Mouse (Mus musculus): ENCODE measurements around the gene Fut8. TPM values are rescaled to one million over a fixed set of nuclear protein-coding genes. Genes with fewer than 3 reads are reported as not detected.
"Not testable (repeated sequence)": the region's sequence is repeated elsewhere in the genome, so short reads cannot be mapped to it uniquely, and the experiment has no call there.

Fut8 gene
- total RNA-seq, 2 experiments from 2014 or later: 79.3 to 83.6 TPM

- no peak for DNase-seq (ENCODE audit: extremely low spot score in 1 of 2, low spot score in 1 of 2)
Measured at GRCm38 (mm10) chr12:77220616-77221015, 17.3 kb upstream of the Fut8 start.

- DNase-seq (ENCODE audit: extremely low spot score in 1 of 2, low spot score in 1 of 2): no peak
Measured at GRCm38 (mm10) chr12:77222272-77222874, 15.6 kb upstream of the Fut8 start.

DNA sequence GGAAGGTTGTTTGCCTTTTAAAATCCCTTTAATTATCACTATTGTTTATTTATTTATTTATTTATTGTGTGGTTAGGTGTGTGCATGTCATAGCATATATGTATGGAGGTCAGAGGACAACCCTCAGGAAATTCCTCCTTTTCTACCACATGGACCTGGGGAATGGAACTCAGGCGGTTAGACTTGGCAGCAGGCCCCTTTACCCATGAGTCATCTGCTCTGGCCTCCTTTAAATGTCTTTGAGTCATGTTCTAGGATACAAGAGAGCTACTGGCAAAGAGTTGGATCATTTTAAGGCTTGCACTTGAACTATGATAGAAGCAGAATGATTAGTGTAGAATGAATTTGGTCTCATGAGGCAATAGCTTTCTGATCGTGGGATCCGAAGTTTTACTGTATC lies 14.3 kb upstream of the Fut8 start:
- no peak for DNase-seq (ENCODE audit: extremely low spot score in 1 of 2, low spot score in 1 of 2)

DNA sequence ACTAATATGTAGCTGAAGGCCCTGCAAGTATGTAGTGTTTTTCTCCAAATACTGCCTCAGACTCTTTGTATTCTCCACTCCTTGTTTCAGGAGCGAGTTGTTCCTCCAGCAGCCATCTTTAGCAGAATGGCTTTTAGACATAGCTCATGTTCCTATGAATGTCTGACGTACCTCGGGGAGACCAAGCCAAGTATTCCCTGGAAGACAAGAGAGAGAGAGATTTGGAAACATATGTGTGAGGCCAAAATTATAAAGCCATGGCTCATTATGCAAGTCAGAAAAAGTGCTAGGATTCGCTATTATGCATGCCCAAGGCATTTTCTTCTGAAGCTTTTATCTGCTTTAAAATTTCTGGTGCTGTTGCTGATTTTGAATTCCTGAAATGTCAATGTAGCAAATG lies 13.8 kb upstream of the Fut8 start:
- DNase-seq (ENCODE audit: extremely low spot score in 1 of 2, low spot score in 1 of 2): no peak

DNA sequence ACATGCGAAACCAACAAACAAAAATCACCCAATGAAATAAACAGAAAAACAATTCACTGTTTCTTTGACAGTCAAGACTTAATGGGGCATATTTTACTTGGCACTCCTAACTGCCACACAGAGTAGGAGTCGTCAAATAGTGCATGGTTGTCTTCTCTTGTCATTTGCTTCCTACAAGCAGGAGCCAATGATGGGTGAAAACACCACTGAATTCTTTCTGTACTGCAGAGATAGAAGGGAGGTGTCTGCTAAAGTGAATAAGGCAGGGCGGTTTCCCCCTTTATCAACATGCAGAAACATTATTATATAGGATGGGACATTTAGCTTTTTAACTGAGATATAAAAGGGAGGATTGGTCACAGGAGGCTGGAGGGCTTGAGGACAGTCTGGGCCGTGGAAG lies 13.0 kb upstream of the Fut8 start:
- DNase-seq (ENCODE audit: extremely low spot score in 1 of 2, low spot score in 1 of 2): no peak

GRCm38 (mm10) chr12:77225727-77226126 lies 12.2 kb upstream of the Fut8 start:
- no peak for DNase-seq (ENCODE audit: extremely low spot score in 1 of 2, low spot score in 1 of 2)

DNA sequence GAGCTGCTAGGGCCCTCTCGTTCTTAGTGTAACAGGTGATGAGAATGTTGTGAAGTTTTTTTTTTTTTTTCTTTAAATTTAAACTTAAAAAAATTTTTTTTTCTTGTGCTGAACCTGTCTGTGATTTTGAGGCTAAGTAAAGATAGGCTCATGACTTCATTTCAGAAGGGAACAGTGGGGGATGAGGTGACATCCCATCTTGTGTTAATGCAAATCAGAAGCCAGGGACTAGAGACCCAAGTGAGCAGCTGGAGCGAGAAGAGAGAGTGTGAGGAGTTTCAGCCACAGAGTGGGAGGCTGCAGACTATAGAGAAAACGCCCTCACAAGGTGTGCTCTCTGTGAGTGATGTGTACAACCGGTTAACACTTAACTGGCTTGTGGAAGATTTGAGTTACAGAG lies 2.0 kb upstream of the Fut8 start:
- no peak for DNase-seq (ENCODE audit: extremely low spot score in 1 of 2, low spot score in 1 of 2)

DNA sequence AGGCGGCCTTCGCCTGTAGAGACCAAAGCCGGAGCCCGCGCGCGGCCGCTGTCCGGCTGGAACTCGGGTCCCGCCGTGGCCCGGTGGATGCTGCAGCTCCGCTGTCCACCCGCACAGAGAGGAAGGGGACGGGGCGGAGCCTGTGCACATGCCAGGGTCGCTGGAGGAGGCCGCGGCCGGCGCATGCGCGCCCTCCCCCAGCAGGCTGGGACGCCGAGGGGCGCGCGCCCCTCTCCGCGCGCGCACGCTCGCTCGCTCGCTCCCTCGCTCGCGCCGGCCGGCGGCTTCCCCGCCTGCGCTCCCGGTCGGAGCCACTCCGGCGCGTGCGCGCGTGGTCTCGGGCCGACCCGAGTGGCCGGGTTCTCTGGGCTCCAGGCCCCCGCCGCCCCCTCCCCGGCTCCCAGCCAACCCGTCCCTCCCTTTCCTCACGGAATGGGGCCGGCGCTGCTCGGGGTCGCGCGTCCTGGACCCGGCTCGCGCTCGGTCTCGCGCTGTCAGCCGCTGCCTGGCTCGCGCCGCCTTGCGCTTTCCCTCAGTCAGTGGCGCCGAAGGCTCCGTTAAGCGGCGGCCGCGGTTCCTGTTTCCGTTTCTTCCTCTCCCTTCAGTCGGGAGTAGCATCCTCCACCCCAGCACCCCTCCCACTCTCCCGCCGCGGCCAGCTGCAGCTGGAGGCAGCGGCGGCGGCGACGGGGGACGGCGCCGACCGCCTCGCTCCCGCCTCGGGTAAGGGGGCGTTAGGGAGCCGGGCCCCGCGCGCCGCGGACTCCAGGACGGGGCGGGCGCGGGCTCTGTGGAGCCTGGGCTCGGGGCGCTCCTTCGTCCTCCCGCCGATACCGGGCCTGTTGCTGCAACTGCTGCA lies 835 bp downstream of the Fut8 start:
- peak; percentile 82 to 88 for DNase-seq (ENCODE audit: extremely low spot score in 1 of 2, low spot score in 1 of 2)

GRCm38 (mm10) chr12:77239390-77240061 lies 1.6 kb downstream of the Fut8 start:
- peak; percentile 31 to 53 for DNase-seq (ENCODE audit: extremely low spot score in 1 of 2, low spot score in 1 of 2)

- no peak for DNase-seq (ENCODE audit: extremely low spot score in 1 of 2, low spot score in 1 of 2)
Measured at GRCm38 (mm10) chr12:77240372-77240771, 2.4 kb downstream of the Fut8 start.

GRCm38 (mm10) chr12:77240839-77241238 lies 2.9 kb downstream of the Fut8 start:
- DNase-seq (ENCODE audit: extremely low spot score in 1 of 2, low spot score in 1 of 2): peak in 1 of 2 experiments; percentile 13

- no peak for DNase-seq (ENCODE audit: extremely low spot score in 1 of 2, low spot score in 1 of 2)
Measured at GRCm38 (mm10) chr12:77262650-77263049, 24.7 kb downstream of the Fut8 start.

DNA sequence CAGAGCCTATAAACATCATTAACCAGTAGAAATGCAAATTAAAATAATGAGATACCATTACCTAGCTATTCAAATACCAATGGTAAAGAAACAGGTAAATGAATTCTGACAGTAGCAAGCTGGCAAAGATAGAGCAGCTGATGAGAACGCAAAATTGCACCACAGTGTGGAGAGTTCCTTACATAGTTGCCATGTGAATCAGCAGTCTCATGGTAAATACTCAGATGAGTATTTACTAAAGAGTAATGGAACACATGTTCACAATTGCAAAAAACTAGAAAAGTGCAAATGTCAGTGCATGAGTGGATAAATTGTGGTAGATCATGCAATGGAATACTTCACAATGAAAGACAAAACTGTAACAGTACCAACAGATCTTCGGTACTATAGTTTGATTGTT lies 25.9 kb downstream of the Fut8 start:
- DNase-seq (ENCODE audit: extremely low spot score in 1 of 2, low spot score in 1 of 2): no peak

DNA sequence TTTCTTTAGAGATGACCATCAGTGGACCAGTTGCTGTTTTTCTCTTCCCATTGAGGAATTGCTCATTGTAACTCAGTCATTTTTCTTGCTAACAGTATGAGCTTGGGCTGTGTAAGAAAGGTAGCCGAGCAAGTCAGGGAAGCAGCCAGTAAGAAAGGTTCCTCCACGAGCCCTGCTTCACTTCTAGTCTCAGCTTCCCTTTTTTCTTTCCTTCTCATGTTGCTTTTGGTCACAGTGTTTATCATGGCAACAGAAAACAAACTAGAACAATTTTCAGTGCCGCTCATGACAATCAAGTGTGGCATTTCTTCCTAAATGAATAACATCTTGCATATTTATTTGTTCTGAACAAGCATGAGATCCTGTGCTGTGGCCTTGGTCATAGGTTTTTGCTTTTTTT lies 32.8 kb downstream of the Fut8 start:
- no peak for DNase-seq (ENCODE audit: extremely low spot score in 1 of 2, low spot score in 1 of 2)

GRCm38 (mm10) chr12:77288507-77288906 lies 50.6 kb downstream of the Fut8 start:
- no peak for DNase-seq (ENCODE audit: extremely low spot score in 1 of 2, low spot score in 1 of 2)

GRCm38 (mm10) chr12:77291017-77291416 lies 53.1 kb downstream of the Fut8 start:
- DNase-seq (ENCODE audit: extremely low spot score in 1 of 2, low spot score in 1 of 2): no peak

GRCm38 (mm10) chr12:77291864-77292263 lies 53.9 kb downstream of the Fut8 start:
- not testable (repeated sequence) for DNase-seq (ENCODE audit: extremely low spot score in 1 of 2, low spot score in 1 of 2)

DNA sequence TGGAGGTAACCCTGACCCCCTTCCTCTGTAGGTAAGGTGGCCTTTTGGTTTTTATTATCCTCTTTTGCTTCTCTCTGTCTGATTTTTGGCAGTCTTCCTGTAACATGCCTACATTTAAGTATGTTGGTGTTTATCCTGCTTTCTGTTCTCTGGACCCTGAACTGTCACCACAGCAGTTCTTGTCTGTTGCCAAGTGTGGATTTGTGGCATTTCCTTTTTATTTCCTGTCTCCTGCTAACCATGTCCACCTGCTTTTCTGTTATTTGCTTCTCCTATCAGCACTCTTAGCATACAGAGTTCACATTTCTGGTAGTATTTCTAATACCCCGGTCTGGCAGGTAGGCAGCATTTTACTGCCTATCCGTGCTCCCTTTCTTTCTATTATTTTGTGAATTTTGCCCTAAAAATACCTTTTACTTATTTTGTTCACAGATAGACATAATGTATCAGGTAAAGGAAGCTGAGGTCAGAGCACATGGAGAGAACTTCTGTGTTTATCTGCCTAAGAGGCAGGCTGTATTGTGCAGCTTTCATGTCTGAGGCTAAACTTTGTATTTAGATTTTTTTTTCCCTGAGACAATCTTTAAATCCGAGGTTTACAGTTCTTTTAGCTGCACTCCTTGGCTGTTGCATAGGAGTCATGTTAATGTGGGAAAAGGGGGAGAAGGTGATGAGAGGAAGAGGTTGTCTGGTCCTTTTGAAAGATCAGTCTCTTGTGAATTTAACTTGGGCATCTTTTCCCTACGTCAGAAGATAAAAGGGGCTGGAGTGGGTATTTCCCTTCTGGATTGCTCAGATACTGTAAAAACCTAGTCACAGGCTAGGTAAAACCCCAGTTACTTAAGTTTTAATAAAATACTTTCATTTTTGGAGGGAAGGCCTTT lies 54.7 kb downstream of the Fut8 start:
- no peak for DNase-seq (ENCODE audit: extremely low spot score in 1 of 2, low spot score in 1 of 2)

DNA sequence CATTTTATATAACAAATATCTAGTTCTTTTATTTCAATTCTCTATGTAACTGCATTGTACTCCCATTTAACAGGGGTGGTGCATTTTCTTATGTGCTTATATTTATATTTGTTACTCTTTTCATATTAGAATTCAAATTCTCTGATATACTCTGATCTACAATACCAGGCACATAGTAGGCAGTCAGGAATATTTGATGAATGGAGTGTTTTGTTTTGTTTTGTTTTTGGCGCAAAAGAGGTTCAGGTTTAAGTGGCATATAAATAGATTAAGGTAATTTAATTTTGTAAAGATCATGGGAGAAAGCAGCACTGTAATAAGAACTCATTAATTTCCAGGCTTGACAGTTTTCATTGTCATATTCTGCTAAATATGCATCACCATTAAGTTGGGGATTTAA lies 58.2 kb downstream of the Fut8 start:
- DNase-seq (ENCODE audit: extremely low spot score in 1 of 2, low spot score in 1 of 2): no peak

DNA sequence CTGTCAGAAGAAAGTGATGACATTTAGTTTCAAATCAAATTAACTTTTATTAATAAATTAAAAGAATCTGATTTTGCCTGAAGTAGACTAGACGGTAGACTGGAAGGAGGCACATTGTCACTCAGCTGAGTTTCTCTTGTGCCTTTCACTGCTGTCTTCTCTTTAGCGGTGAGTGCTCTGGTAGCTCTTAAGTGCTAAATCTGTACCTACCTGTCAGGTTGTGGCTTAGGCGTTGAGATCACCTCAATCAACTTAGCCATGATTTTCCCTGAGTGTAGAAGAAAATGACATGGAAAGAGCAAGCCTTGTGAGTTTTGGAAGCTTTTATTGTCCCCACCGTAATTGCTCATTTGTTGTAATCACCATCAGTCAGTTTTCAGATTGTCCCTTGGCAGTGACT lies 59.2 kb downstream of the Fut8 start:
- DNase-seq (ENCODE audit: extremely low spot score in 1 of 2, low spot score in 1 of 2): no peak

DNA sequence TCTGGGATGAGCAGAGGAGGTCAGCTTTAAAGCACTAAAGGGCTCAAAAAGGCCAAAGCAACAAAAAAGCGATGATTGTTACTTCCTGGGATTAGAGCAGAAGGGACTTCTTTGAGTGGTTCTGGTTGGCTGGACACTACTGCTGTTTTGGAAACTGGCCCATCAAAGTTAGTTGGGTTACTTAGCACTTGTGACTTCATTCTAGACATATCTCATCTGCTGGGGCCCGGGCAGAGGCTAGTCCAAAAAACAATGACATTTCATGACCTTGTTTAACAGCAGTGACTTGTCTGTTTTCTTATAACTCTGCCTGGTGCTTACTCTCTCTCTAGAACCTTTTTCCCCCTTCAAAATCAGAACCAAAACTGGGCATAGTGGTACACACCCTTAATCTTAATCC lies 59.9 kb downstream of the Fut8 start:
- DNase-seq (ENCODE audit: extremely low spot score in 1 of 2, low spot score in 1 of 2): no peak

Data from layer of hippocampus, postnatal 25 days (tissue).